Mouse (Mus musculus): ENCODE results near the gene Nodal. TPM values are rescaled to one million over a fixed set of nuclear protein-coding genes. Genes with fewer than 3 reads are reported as not detected.

Nodal gene
- total RNA-seq, 2 experiments from 2014 or later: 0.23 to 0.26 TPM

- DNase-seq (ENCODE audit: low spot score in 2 of 2): no peak
Measured at GRCm38 (mm10) chr10:61394476-61395136, 23.2 kb upstream of the Nodal start.

GRCm38 (mm10) chr10:61398125-61398524 is 19.6 kb upstream of the Nodal start:
- DNase-seq (ENCODE audit: low spot score in 2 of 2): no peak

- peak; percentile 56 to 66 for DNase-seq (ENCODE audit: low spot score in 2 of 2)
Measured at GRCm38 (mm10) chr10:61399156-61399734, 18.5 kb upstream of the Nodal start.

GRCm38 (mm10) chr10:61400407-61400806 is 17.4 kb upstream of the Nodal start:
- no peak for DNase-seq (ENCODE audit: low spot score in 2 of 2)

GRCm38 (mm10) chr10:61402480-61402879 is 15.3 kb upstream of the Nodal start:
- DNase-seq (ENCODE audit: low spot score in 2 of 2): no peak

- no peak for DNase-seq (ENCODE audit: low spot score in 2 of 2)
Measured at GRCm38 (mm10) chr10:61402911-61403310, 14.9 kb upstream of the Nodal start.

- no peak for DNase-seq (ENCODE audit: low spot score in 2 of 2)
Measured at GRCm38 (mm10) chr10:61405958-61406357, 11.8 kb upstream of the Nodal start.

- DNase-seq (ENCODE audit: low spot score in 2 of 2): no peak
Measured at GRCm38 (mm10) chr10:61409776-61410175, 8.0 kb upstream of the Nodal start.

- DNase-seq (ENCODE audit: low spot score in 2 of 2): no peak
Measured at GRCm38 (mm10) chr10:61410193-61410592, 7.6 kb upstream of the Nodal start.

- DNase-seq (ENCODE audit: low spot score in 2 of 2): no peak
Measured at GRCm38 (mm10) chr10:61412910-61413625, 4.7 kb upstream of the Nodal start.

GRCm38 (mm10) chr10:61415240-61415639 is 2.5 kb upstream of the Nodal start:
- no peak for DNase-seq (ENCODE audit: low spot score in 2 of 2)

- no peak for DNase-seq (ENCODE audit: low spot score in 2 of 2)
Measured at GRCm38 (mm10) chr10:61415890-61416289, 1.9 kb upstream of the Nodal start.

GRCm38 (mm10) chr10:61416561-61416960 is 1.2 kb upstream of the Nodal start:
- no peak for DNase-seq (ENCODE audit: low spot score in 2 of 2)

- no peak for DNase-seq (ENCODE audit: low spot score in 2 of 2)
Measured at GRCm38 (mm10) chr10:61417046-61417445, 726 bp upstream of the Nodal start.

- no peak for DNase-seq (ENCODE audit: low spot score in 2 of 2)
Measured at GRCm38 (mm10) chr10:61418131-61418900, 544 bp downstream of the Nodal start.

- no peak for DNase-seq (ENCODE audit: low spot score in 2 of 2)
Measured at GRCm38 (mm10) chr10:61419146-61419545, 1.4 kb downstream of the Nodal start.

GRCm38 (mm10) chr10:61420011-61420410 is 2.2 kb downstream of the Nodal start:
- DNase-seq (ENCODE audit: low spot score in 2 of 2): no peak

GRCm38 (mm10) chr10:61422861-61423260 is 5.1 kb downstream of the Nodal start:
- DNase-seq (ENCODE audit: low spot score in 2 of 2): no peak

GRCm38 (mm10) chr10:61423289-61423688 is 5.5 kb downstream of the Nodal start:
- peak in 1 of 2 experiments; percentile 29 for DNase-seq (ENCODE audit: low spot score in 2 of 2)

GRCm38 (mm10) chr10:61424500-61424899 is 6.7 kb downstream of the Nodal start:
- no peak for DNase-seq (ENCODE audit: low spot score in 2 of 2)

GRCm38 (mm10) chr10:61425047-61425446 is 7.3 kb downstream of the Nodal start:
- no peak for DNase-seq (ENCODE audit: low spot score in 2 of 2)
